Mouse (Mus musculus) WW6 (cell line): ENCODE data around the gene Med24.
A peak's percentile ranks its signal among the peaks of the same experiment; 100 is the strongest.

Experiments
- DNase-seq: peaks from one replicate; pipeline ENCODE4 v3.0.0-alpha.2; 2013; ENCODE audit warnings: low read depth, low spot score

The Med24 gene

GRCm38 (mm10) chr11:98765421-98766309 is 36.4 kb upstream of the Med24 start:
- no peak for DNase-seq

GRCm38 (mm10) chr11:98764746-98765145 is 35.5 kb upstream of the Med24 start:
- no peak for DNase-seq

DNA sequence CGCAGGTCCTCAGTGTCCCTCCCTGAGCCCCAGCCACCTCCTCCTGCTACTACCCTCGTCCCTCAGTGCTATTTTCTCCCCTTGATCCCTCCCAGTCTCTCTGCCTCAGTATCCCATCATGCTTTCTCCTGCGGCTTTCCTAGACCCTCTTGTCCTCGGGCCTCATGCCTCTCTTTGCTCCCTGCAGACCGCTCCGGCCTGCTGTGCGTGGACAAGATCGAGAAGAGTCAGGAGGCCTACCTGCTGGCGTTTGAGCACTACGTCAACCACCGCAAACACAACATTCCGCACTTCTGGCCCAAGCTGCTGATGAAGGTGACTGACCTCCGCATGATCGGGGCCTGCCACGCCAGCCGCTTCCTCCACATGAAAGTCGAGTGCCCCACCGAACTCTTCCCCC is 34.9 kb upstream of the Med24 start:
- no peak for DNase-seq

GRCm38 (mm10) chr11:98763502-98763861 is 34.2 kb upstream of the Med24 start:
- DNase-seq = no peak

DNA sequence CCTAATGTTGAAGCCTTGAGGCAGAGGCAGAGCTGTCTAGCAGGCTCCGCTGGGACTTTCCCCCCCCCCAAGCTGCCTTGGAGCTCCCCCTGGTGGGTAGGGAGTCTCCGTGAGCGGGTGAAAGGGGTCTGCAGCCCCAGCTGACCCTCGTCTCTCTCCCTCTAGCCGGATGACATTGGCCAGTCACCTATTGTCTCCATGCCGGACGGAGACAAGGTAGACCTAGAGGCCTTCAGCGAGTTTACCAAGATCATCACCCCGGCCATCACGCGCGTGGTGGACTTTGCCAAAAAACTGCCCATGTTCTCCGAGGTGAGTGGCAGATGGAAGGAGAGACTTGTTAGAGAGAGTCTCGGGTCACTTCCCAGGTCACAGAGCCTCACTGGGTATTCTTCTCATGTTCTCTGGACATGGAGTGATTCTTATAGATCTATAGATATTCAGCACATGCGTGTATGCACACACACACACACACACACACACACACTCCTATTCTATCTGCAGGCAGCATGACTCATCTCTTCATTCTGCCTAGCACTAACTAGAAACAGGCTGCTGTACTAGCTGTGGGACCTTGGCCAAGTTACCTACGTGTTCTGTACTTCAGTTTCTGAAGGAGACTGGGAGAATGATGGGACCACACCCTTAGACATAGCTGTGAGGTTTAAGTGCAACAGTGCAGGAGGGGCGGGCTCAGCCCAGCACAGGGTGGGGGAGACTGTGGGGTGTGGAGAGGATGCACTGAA is 33.7 kb upstream of the Med24 start:
- no peak for DNase-seq

DNA sequence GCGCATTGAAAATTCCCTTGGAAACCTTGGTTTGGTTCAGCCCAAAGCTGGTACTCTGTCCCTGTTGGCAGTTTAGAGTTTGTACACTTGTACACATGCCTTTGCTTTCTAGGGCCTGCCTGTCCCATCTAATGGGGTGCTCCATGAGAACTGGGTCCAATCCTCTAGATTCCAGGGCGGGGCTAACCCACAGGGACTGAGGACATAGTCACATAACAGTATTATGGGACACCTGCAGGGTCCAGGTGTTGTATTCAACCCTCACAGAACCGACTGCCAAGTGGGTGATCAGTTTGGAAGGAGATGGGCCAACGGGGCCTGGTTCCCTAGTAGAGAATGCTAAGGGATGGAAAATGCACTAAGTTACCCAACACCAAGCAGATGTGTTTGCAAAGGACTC is 32.7 kb upstream of the Med24 start:
- no peak for DNase-seq

GRCm38 (mm10) chr11:98756711-98757110 is 27.5 kb upstream of the Med24 start:
- DNase-seq = no peak

DNA sequence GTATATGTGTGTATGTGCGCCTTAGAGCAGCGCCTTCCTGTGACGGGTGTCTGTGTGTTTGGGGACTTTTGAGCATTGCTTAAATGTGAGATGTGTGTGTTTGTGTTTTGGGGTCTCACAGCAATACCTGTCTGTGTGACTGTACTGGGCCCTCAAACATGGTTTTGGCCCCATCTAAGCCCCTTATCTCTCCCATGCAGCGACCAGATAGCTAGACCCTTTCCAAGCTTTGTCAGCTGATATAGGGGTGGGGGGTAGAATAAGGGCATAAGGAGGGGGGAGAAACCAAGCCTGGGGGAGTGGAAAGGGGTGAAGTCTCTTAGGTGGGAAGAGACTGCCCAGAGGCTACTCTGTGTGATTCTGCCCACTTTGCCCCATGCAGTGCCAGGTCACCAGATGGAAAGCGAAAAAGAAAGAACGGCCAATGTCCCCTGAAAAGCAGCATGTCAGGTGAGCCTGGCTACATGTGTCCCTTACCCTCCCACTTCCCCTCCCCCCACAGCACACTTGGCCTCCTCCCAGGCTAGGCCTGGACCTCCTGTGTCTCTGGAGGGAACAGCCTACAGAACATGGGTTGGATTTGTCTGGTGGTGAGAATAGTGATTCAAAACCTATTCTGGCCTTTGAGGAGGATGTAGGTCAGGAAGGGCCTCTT is 26.6 kb upstream of the Med24 start:
- no peak for DNase-seq

DNA sequence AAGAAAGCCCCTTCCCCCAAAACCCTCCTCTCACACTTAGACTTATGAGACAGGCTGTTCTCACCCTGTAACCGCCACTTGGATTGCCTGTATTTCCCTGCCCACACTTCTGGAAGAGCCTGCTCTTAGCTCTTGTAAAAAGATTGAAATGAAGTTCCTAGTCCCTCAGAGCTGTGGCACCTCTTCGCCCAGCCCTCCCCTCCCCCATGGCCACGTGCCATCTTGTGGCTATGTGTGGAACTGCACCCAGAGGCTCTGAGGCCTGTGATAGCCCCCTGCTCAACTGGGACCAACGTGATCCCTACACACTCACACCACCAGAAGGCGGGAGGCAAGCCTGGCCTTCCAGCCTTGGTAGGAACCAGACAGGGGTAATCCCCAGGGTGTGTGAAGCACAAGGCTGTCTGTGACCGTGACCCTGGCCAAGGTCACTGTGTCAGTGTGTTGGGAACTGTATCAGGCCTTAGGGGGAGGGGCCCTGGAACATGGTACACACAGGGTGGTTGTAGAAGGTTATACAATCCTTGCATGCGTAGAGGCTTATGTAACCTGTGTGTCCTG is 25.5 kb upstream of the Med24 start:
- peak; percentile 89 for DNase-seq

DNA sequence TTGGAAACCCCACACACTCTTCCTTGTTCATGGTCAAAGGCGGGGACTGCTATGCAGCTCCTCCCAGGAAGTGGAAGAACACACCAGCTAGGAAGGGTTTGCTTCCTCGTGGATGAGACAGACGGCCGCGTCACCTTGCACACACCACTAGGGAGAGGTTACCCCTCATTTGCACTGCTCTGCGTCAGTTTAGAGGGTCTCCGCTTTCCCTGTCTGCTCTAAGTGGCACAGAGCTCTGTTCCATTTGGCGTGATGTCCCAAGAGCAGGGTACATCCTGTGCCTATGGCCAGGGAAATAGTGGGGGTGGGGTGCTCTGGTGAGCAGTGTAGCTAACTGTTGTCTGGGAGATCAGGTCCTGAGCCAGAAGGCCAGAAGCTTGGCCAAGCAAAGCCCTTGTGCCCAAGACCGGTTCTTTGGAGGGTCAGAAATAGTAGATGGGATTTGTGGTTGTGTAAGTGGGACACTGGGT is 25.0 kb upstream of the Med24 start:
- no peak for DNase-seq

- no peak for DNase-seq
Measured at GRCm38 (mm10) chr11:98753264-98753663, 24.0 kb upstream of the Med24 start.

DNA sequence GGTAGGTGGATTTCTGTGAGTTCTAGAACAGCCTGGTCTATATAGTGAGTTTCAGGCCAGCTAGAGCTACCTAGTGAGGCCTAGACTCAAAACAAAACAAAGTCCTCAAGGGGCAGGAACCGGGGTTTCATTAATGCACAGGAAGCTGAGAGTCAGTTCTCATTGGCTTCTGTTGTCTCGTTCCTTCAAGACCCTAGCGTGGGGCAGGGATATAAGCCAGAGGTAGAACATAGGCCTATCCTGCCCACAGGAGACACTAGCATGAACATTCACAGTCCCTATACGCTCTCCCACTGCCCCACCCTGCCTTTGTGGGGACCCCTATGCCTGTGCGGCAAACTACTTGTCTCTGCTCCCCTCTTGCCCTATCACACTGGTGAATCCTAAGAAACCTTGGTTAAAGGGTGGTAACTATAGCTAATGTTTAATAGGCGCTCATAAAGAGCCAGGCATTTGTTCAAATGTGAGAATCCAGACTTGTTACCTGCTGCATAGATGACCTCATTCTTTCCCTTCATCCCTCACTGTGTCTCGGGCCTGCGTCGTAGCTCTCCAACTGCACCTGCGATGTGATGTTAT is 23.4 kb upstream of the Med24 start:
- DNase-seq = no peak

- DNase-seq = no peak
Measured at GRCm38 (mm10) chr11:98751221-98751782, 22.1 kb upstream of the Med24 start.

GRCm38 (mm10) chr11:98750351-98751201 is 21.3 kb upstream of the Med24 start:
- no peak for DNase-seq

DNA sequence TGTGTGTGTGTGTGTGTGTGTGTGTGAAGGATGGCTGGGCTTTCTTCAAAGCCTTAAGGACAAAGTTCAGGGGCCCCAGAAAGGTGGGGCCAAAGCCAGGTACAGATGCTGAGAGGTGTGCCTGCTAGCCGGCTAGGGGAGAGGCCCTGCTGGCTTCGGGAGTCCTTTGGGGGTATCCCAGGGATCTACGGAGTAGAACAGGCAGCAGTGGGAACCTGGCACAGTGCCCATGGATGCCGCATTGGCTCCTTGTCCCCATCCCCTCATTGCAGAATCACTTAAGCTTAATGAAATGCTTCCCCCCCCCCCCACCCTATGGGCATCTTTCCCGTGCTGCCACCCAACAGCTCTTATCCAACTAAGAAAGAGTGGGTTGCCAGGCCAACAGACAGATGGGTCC is 20.5 kb upstream of the Med24 start:
- DNase-seq = no peak

DNA sequence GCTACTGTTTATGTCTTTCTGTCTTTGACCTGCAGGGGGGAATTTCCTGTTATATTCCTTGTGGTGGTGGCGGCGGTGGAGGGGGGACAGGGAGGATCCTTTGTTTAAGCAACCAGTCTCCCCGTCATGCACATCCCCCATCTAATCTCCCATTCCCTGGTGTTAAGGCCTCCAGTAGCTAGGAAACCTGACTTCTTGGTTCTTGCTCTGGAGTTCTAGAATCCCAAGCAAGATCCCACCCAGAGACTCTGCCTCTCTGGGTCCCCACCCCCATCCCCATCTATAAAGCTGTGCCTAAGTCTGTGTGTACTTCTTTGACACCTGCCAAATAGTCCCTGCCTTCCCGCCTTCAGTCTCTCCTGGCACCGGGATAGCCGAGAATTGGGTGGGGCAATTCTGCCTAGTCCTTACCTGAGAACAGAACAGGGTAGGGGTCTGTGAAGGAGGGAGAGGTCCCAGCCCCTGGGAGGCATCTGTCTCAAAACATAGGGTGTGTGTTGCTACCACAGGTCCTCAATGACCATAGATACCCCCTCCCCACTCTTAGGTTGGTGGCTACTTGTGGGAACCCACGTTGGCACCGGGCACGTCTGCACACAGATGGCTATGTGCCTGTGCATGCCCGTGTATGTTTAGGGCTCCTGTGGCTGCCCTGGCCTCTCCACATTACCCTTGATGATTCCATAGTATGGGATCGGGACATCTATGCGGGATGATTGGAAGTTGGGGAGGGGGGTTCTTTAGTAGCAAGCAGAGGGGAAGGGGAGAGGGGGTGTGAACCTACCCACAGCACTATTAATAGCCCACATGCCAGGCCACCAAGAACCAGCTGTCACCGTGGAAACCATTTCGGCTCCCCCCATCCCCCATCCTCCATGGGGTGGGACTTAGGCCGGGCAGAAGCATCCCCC is 19.5 kb upstream of the Med24 start:
- no peak for DNase-seq

GRCm38 (mm10) chr11:98747804-98748505 is 18.7 kb upstream of the Med24 start:
- no peak for DNase-seq

DNA sequence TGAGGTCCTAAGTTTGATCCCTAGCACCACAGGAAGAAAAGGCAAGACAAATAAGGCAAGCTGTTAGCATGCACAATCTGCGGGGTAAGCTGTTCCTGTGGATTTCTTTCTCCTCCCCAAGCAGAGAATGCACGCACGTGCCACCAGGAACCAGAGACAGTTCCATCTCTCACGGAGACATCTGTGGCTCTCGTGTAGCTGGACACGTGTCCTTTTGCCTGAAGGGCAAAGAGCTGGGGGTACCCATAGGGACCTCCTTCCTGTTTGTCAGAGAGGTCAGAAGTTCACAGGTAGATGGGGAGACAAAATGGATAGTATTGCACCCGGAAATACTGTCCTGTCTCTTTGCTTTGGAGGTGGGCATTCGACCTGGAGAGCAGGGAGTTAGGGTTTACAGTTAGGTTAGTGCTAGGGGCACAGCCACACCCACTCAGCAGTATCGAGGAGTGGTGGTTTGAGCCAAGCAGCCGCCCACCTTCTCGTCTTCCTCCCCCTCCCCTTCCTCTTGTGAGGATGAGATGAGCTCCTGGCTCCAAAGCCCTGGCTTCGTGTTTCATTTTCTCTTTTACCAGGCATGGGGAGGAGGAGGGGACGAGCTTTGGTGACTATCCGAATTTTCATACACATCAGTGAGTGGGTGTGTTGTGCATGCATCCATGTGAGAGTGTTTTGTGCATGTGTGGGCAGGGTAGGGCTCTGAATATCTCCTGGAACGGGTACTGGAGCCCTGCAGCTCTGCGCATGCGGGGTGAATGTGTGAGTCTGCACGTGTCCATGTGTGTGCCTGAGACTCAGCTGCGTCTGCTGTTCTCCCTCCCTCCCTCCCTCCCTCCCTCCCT is 17.8 kb upstream of the Med24 start:
- no peak for DNase-seq
